Mouse (Mus musculus) hindbrain, postnatal 0 days (tissue): ENCODE data around the gene Irak1. TPM values are rescaled to one million over a fixed set of nuclear protein-coding genes. Genes with fewer than 3 reads are reported as not detected.

Source experiments
- ATAC-seq: fragments of 200-750 bp; cut with Nextera tagmentation; 2 replicates; pipeline ENCODE4 v1.8.0; 2017; ENCODE audit warnings: mild to moderate bottlenecking, moderate TSS enrichment, moderate library complexity
- DNase-seq: peaks from one replicate; pipeline ENCODE4 v3.0.0-alpha.2; 2015; ENCODE audit warnings: low spot score
- H3K27ac ChIP-seq: fragments of 300-500 bp; sonication (generic); 2 replicates; pipeline ENCODE4 v1.5.1; 2014; ENCODE audit warnings: mild to moderate bottlenecking
- H3K27me3 ChIP-seq: fragments of 300-500 bp; sonication (generic); 2 replicates; pipeline ENCODE4 v1.6.1; 2014; ENCODE audit warnings: low read length, mixed read lengths; ENCODE audit not compliant: insufficient read depth
- H3K36me3 ChIP-seq: fragments of 300-500 bp; sonication (generic); 2 replicates; pipeline ENCODE4 v1.6.1; 2014; ENCODE audit warnings: low read length, mixed read lengths; ENCODE audit not compliant: insufficient read depth
- H3K4me1 ChIP-seq: fragments of 300-500 bp; sonication (generic); 2 replicates; pipeline ENCODE4 v1.6.1; 2014; ENCODE audit warnings: antibody characterized with exemption, low read length, mixed read lengths; ENCODE audit not compliant: insufficient read depth
- H3K4me2 ChIP-seq: fragments of 300-500 bp; sonication (generic); 2 replicates; pipeline ENCODE4 v1.6.1; 2014; ENCODE audit warnings: low read depth, mild to moderate bottlenecking, low read length, moderate library complexity, mixed read lengths
- H3K4me3 ChIP-seq: fragments of 300-500 bp; sonication (generic); 2 replicates; pipeline ENCODE4 v1.5.1; 2014; ENCODE audit warnings: low read length
- H3K9ac ChIP-seq: fragments of 300-500 bp; sonication (generic); replicated peaks from 2 replicates; pipeline ENCODE4 v1.6.1; 2014; ENCODE audit warnings: mild to moderate bottlenecking, low read length, moderate library complexity, mixed read lengths
- H3K9me3 ChIP-seq: fragments of 300-500 bp; sonication (generic); 2 replicates; pipeline ENCODE4 v1.6.1; 2016; ENCODE audit warnings: low read length, mixed read lengths
- CTCF ChIP-seq: IDR thresholded peaks from 2 replicates; pipeline ENCODE4 v1.5.1; 2016; ENCODE audit warnings: antibody characterized with exemption, control low read depth, low read depth
- WGBS: fragments of 180-500 bp; shearing (Covaris S2); extraction: QIAGEN DNeasy Blood & Tissue Kit; methylation state at CpG from one replicate; pipeline ENCODE4 v1.1.7; 2014; 5-methylcytosine and 5-hydroxymethylcytosine counted together
- microRNA counts: library from miRNA; unstranded; fragments of <30 nt; microRNA quantifications from one replicate; lab custom pipeline; 2015
- microRNA-seq, 2 experiments: library from miRNA; unstranded; fragments of <30 nt; microRNA quantifications; one replicate each; pipeline ENCODE4; 2016
- polyA plus RNA-seq: library from polyadenylated mRNA; unstranded; fragments of >200 nt; fragmentation: Nextera tagmentation; extraction: Ambion mirVana; gene quantifications from 2 replicates; pipeline ENCODE4 v1.2.1, GENCODE M21; 2015
- total RNA-seq: library from RNA; depleted of rRNA; stranded (reverse); fragments of >200 nt; gene quantifications from 2 replicates; pipeline ENCODE4 v1.2.3, GENCODE M21; 2014; rRNA removed

Irak1 gene
- total and polyA plus RNA-seq, 2 experiments from 2014 or later = 38.7 to 71.0 TPM

- no peaks in the 10 kb centered on the region for H3K9me3 ChIP-seq
- TF ChIP-seq CTCF = no peak
- ATAC-seq (peak; percentile 82), DNase-seq (peak; percentile 88)
- peak within 1 kb of the TSS; percentile 70 for H3K9ac ChIP-seq
- no peaks in the 10 kb centered on the region for H3K36me3 ChIP-seq
- no peaks in the 10 kb centered on the region for H3K27me3 ChIP-seq
- H3K4me1 ChIP-seq = no peaks in the 10 kb centered on the region
- H3K4me2 ChIP-seq = peak within 1 kb of the TSS; percentile 67
- peak within 1 kb of the TSS; percentile 97 for H3K27ac ChIP-seq
- WGBS = 31% methylated on average over 58 of the region's 58 CpGs
- H3K4me3 ChIP-seq = peak within 1 kb of the TSS; percentile 62
Observed at GRCm38 (mm10) chrX:73966248-73967176, 57.2 kb downstream of the Irak1 start, which contains the start of gene Hcfc1. Gene Hcfc1, minus strand, starts transcription at chrX:73966357.

- 25% methylated on average over 20 of the region's 20 CpGs for WGBS
- Histone ChIP-seq H3K27me3 (no peaks in the 10 kb centered on the region), H3K27ac (peak overlapping the region; percentile 97; the same call in 1 of the 2 replicates), H3K9ac (peak overlapping the region; percentile 70), H3K9me3 (no peaks in the 10 kb centered on the region), H3K36me3 (no peaks in the 10 kb centered on the region), H3K4me1 (no peaks in the 10 kb centered on the region), H3K4me2 (peak overlapping the region; percentile 67), H3K4me3 (peak overlapping the region; percentile 62)
- ATAC-seq (no peak), DNase-seq (peak; percentile 59)
- TF ChIP-seq CTCF = no peak
Observed at GRCm38 (mm10) chrX:73965307-73965706, 58.4 kb downstream of the Irak1 start.

GRCm38 (mm10) chrX:73964363-73964762, 59.4 kb downstream of the Irak1 start:
- no peak overlapping the region; the same call in 1 of the 2 replicates for H3K27ac ChIP-seq
- no peak for ATAC-seq
- no peak for TF ChIP-seq CTCF

More at GRCm38 (mm10) chrX:73964363-73964762, 59.4 kb downstream of the Irak1 start:
- Histone ChIP-seq H3K4me1 (no peaks in the 10 kb centered on the region), H3K9ac (peak overlapping the region; percentile 70), H3K4me3 (peak overlapping the region; percentile 62), H3K36me3 (no peaks in the 10 kb centered on the region), H3K4me2 (peak overlapping the region; percentile 67), H3K27me3 (no peaks in the 10 kb centered on the region), H3K9me3 (no peaks in the 10 kb centered on the region)
- no peak for DNase-seq
- whole genome bisulfite sequencing = 55% methylated on average over 3 of the region's 3 CpGs

MicroRNAs within 50 kb of the gene (microRNA counts, 519-probe panel; counts per million panel counts)
- microRNA mmu-miR-718 (lab: Ali Mortazavi, UCI) = not detected

Small RNA genes lying within 50 kb of the gene (microRNA-seq; reads per million reads assigned to microRNA genes)
- gene Mir5132 (1.1 to 3.2 reads per million in 2 experiments), gene Mir718 (0.18 to 0.36 reads per million in 2 experiments)

Other genes starting within 250 kb of the Irak1 start
- 1.8 and 2.1 TPM in 2 replicates for gene Srpk3, start 249.5 kb downstream of the Irak1 start, total RNA-seq
- 2.7 and 2.9 TPM in 2 replicates for gene Srpk3, start 249.5 kb downstream of the Irak1 start, polyA plus RNA-seq
- 238 and 257 TPM in 2 replicates for gene Idh3g, start 237.0 kb downstream of the Irak1 start, total RNA-seq
- 244 and 248 TPM in 2 replicates for gene Idh3g, start 237.0 kb downstream of the Irak1 start, polyA plus RNA-seq
- gene Ssr4, start 236.9 kb downstream of the Irak1 start, total RNA-seq = 89.0 and 144 TPM in 2 replicates
- 196 and 199 TPM in 2 replicates for gene Ssr4, start 236.9 kb downstream of the Irak1 start, polyA plus RNA-seq
- gene Pdzd4, start 198.9 kb downstream of the Irak1 start, total RNA-seq = 137 and 159 TPM in 2 replicates
- gene Pdzd4, start 198.9 kb downstream of the Irak1 start, polyA plus RNA-seq = 3.4 and 3.5 TPM in 2 replicates
- gene Avpr2, start 131.8 kb downstream of the Irak1 start, total RNA-seq = not detected in 2 replicates
- gene Avpr2, start 131.8 kb downstream of the Irak1 start, polyA plus RNA-seq = not detected in 2 replicates
- gene L1cam, start 127.8 kb downstream of the Irak1 start, total RNA-seq = 237 and 269 TPM in 2 replicates
- gene L1cam, start 127.8 kb downstream of the Irak1 start, polyA plus RNA-seq = 57.4 and 73.8 TPM in 2 replicates
- 7.0 and 7.1 TPM in 2 replicates for gene Arhgap4, start 102.0 kb downstream of the Irak1 start, total RNA-seq
- 1.6 and 1.7 TPM in 2 replicates for gene Arhgap4, start 102.0 kb downstream of the Irak1 start, polyA plus RNA-seq
- 70.7 and 79.2 TPM in 2 replicates for gene Naa10, start 102.0 kb downstream of the Irak1 start, total RNA-seq
- 102 and 104 TPM in 2 replicates for gene Naa10, start 102.0 kb downstream of the Irak1 start, polyA plus RNA-seq
- 5.5 and 6.3 TPM in 2 replicates for gene Renbp, start 93.1 kb downstream of the Irak1 start, total RNA-seq
- 15.2 and 16.5 TPM in 2 replicates for gene Renbp, start 93.1 kb downstream of the Irak1 start, polyA plus RNA-seq
- 114 and 133 TPM in 2 replicates for gene Hcfc1, start 57.6 kb downstream of the Irak1 start, total RNA-seq
- 27.3 and 34.9 TPM in 2 replicates for gene Hcfc1, start 57.6 kb downstream of the Irak1 start, polyA plus RNA-seq
- gene Opn1mw, start 103.5 kb upstream of the Irak1 start, total RNA-seq = not detected in 2 replicates
- 0.14 TPM in 1 of 2 replicates, not detected in the other for gene Opn1mw, start 103.5 kb upstream of the Irak1 start, polyA plus RNA-seq
- gene Mecp2, start 111.4 kb upstream of the Irak1 start, total RNA-seq = 48.9 and 62.0 TPM in 2 replicates
- 12.2 and 12.5 TPM in 2 replicates for gene Mecp2, start 111.4 kb upstream of the Irak1 start, polyA plus RNA-seq
- not detected in 2 replicates for gene Tex28, start 143.9 kb upstream of the Irak1 start, total RNA-seq
- not detected in 2 replicates for gene Tex28, start 143.9 kb upstream of the Irak1 start, polyA plus RNA-seq
- gene Tktl1, start 153.3 kb upstream of the Irak1 start, total RNA-seq = not detected in 2 replicates
- gene Tktl1, start 153.3 kb upstream of the Irak1 start, polyA plus RNA-seq = 0.06 and 0.09 TPM in 2 replicates
- 276 and 324 TPM in 2 replicates for gene Flna, start 225.9 kb upstream of the Irak1 start, total RNA-seq
- 57.2 and 58.6 TPM in 2 replicates for gene Flna, start 225.9 kb upstream of the Irak1 start, polyA plus RNA-seq
- 55.4 and 66.3 TPM in 2 replicates for gene Emd, start 230.8 kb upstream of the Irak1 start, total RNA-seq
- 15.6 and 18.2 TPM in 2 replicates for gene Emd, start 230.8 kb upstream of the Irak1 start, polyA plus RNA-seq
- gene Rpl10, start 246.9 kb upstream of the Irak1 start, total RNA-seq = 1,531 and 1,618 TPM in 2 replicates
- 375 and 384 TPM in 2 replicates for gene Rpl10, start 246.9 kb upstream of the Irak1 start, polyA plus RNA-seq